27 mouse cellular contexts compared by ENCODE assay signal in genomic region chr1:84848335-84848734, GRCm38 (mm10). TPM values are rescaled to one million over a fixed set of nuclear protein-coding genes. Genes with fewer than 3 reads are reported as not detected.
DNase-seq lines count a peak whose midpoint lies in the region; ATAC-seq and TF ChIP-seq lines count a peak whose summit lies in the region.
"Had no signal": no experiment of that assay in that cellular context is flagged by ENCODE, and none has a peak within 500 bp of the region (broad histone marks: within the 10 kb centered on the region; RNA-seq: fewer than 3 reads in every experiment).

No protein-coding gene starts in this region.

- no peak overlapping the region for H3K9ac ChIP-seq in midbrain, embryonic 11.5 days (ENCODE audit: low read length)
- H3K9ac ChIP-seq in midbrain, embryonic 14.5 days (replicated peaks; ENCODE audit: low read length), result no peak overlapping the region
- H3K9ac ChIP-seq in ES-E14 (ENCODE audit: insufficient read depth, low read depth, low read length, poor library complexity, severe bottlenecking), result peak overlapping the region; percentile 82
- H3K9ac ChIP-seq: embryonic facial prominence, embryonic 13.5 days; embryonic facial prominence, embryonic 15.5 days; forebrain, embryonic 12.5 days had no signal

- H3K36me3 ChIP-seq in midbrain, embryonic 11.5 days (ENCODE audit: control insufficient read depth, insufficient read depth, low read length), result no peaks in the 10 kb centered on the region; the same call in 1 of the 2 replicates
- 0 out of 2 replicates have a peak, but pooled peaks cover 6% of the 10 kb centered on the region for H3K36me3 ChIP-seq in midbrain, embryonic 14.5 days (ENCODE audit: control insufficient read depth, insufficient read depth, low read length)
- H3K36me3 ChIP-seq in ES-E14 (ENCODE audit: control insufficient read depth, insufficient read depth, low read length, poor library complexity, severe bottlenecking), result peaks cover 2% of the 10 kb centered on the region; the same call in 1 of the 2 replicates

- no peak overlapping the region for H3K27ac ChIP-seq in midbrain, embryonic 11.5 days (ENCODE audit: low read depth, low read length)
- no peak overlapping the region for H3K27ac ChIP-seq in midbrain, embryonic 14.5 days (replicated peaks; ENCODE audit: low read depth, low read length)
- peak overlapping the region; percentile 98; the same call in 1 of the 2 replicates for H3K27ac ChIP-seq in ES-E14 (ENCODE audit: insufficient read depth, low read depth, low read length, poor library complexity, severe bottlenecking)
- H3K27ac ChIP-seq: embryonic facial prominence, embryonic 13.5 days; embryonic facial prominence, embryonic 15.5 days; forebrain, embryonic 10.5 days; forebrain, embryonic 12.5 days had no signal

- H3K4me1 ChIP-seq in midbrain, embryonic 11.5 days (ENCODE audit: control insufficient read depth, insufficient read depth, low read length), result peaks cover 8% of the 10 kb centered on the region
- no peaks in the 10 kb centered on the region for H3K4me1 ChIP-seq in midbrain, embryonic 14.5 days (ENCODE audit: control insufficient read depth, insufficient read depth, low read length)
- peaks cover 23% of the 10 kb centered on the region in 2 experiments for H3K4me1 ChIP-seq in ES-E14 (ENCODE audit: control insufficient read depth in 2 of 2, insufficient read depth in 2 of 2, low read length in 2 of 2, poor library complexity in 1 of 2)
- H3K4me1 ChIP-seq: embryonic facial prominence, embryonic 13.5 days; embryonic facial prominence, embryonic 15.5 days had no signal

- DNase-seq in heart, adult 11 months, result peak; percentile 61
- no peak for DNase-seq in heart, adult 9 months (ENCODE audit: low spot score in 2 of 2)
- peak; percentile 17 for DNase-seq in midbrain, embryonic 11.5 days (ENCODE audit: low spot score, missing footprints)
- DNase-seq in midbrain, embryonic 14.5 days, result no peak
- DNase-seq in ES-E14 (ENCODE audit: low read depth, low spot score), result no peak
- DNase-seq in layer of hippocampus, postnatal 14 days (ENCODE audit: low spot score in 2 of 2), result no peak
- no peak for DNase-seq in frontal cortex, adult 2 months (ENCODE audit: extremely low spot score in 1 of 2, low spot score in 1 of 2)
- DNase-seq: adrenal gland, adult 2 months; adrenal gland, postnatal 10 days; adrenal gland, postnatal 25 days; B cell, adult 2 months; cerebellum, adult 11 months; cerebellum, adult 18-20 months; cerebellum, adult 8-10 months; cerebellum, adult 9-11 months; cerebellum, postnatal 14 days; cerebellum, postnatal 36 days; embryo, embryonic 11 days had no signal

- no peak for ATAC-seq in midbrain, embryonic 11.5 days (ENCODE audit: low FRiP score)
- ATAC-seq in midbrain, embryonic 14.5 days (ENCODE audit: low FRiP score, low TSS enrichment), result no peak
- ATAC-seq: CD4-positive, CD25-positive, alpha-beta regulatory T cell, adult 4 months; forebrain, embryonic 14.5 days; forebrain, embryonic 16.5 days had no signal

- H3K9me3 ChIP-seq in midbrain, embryonic 11.5 days (ENCODE audit: control insufficient read depth, low read length), result no peaks in the 10 kb centered on the region
- no peaks in the 10 kb centered on the region for H3K9me3 ChIP-seq in midbrain, embryonic 14.5 days (ENCODE audit: control insufficient read depth, low read length)
- no peaks in the 10 kb centered on the region for H3K9me3 ChIP-seq in ES-E14 (ENCODE audit: control insufficient read depth, insufficient read depth, low read depth, low read length)
- H3K9me3 ChIP-seq: embryonic facial prominence, embryonic 13.5 days; embryonic facial prominence, embryonic 15.5 days; forebrain, embryonic 10.5 days; forebrain, embryonic 12.5 days had no signal

- no peak overlapping the region for H3K4me2 ChIP-seq in midbrain, embryonic 11.5 days
- H3K4me2 ChIP-seq in midbrain, embryonic 14.5 days (ENCODE audit: low read length), result no peak overlapping the region
- H3K4me2 ChIP-seq: embryonic facial prominence, embryonic 13.5 days; embryonic facial prominence, embryonic 15.5 days; forebrain, embryonic 12.5 days had no signal

- H3K27me3 ChIP-seq in midbrain, embryonic 11.5 days (ENCODE audit: control insufficient read depth, insufficient read depth, low read length), result no peaks in the 10 kb centered on the region
- no peaks in the 10 kb centered on the region for H3K27me3 ChIP-seq in midbrain, embryonic 14.5 days (ENCODE audit: control insufficient read depth, insufficient read depth, low read length)
- H3K27me3 ChIP-seq: CH12.LX; embryonic facial prominence, embryonic 13.5 days; embryonic facial prominence, embryonic 15.5 days; forebrain, embryonic 12.5 days had no signal

- 95% methylated on average over 3 of the region's 3 CpGs for WGBS in midbrain, embryonic 11.5 days
- WGBS in midbrain, embryonic 14.5 days, result 94% methylated on average over 3 of the region's 3 CpGs

- no peak overlapping the region for H3K4me3 ChIP-seq in midbrain, embryonic 11.5 days (ENCODE audit: low read depth, low read length)
- no peak overlapping the region for H3K4me3 ChIP-seq in midbrain, embryonic 14.5 days (replicated peaks; ENCODE audit: low read depth, low read length)
- H3K4me3 ChIP-seq in ES-E14 (ENCODE audit: insufficient read depth in 1 of 2, low read depth in 1 of 2, low read length in 2 of 2, poor library complexity in 1 of 2, severe bottlenecking in 1 of 2), result peak overlapping the region; percentile 27 to 68
- H3K4me3 ChIP-seq: embryonic facial prominence, embryonic 13.5 days; embryonic facial prominence, embryonic 15.5 days; erythroblast, embryonic 14.5 days; forebrain, embryonic 10.5 days; forebrain, embryonic 12.5 days had no signal

- in situ Hi-C loops in ES-E14 (cut with MboI; ENCODE audit: low sequenced_read_pairs in 2 of 2, unreplicated experiment in 2 of 2), result no loop called here

TF ChIP-seq in ES-E14, 5 proteins besides CTCF, POLR2A, EP300 and RAD21:
- no peak for TF ChIP-seq ZNF384 (IDR thresholded peaks at IDR 0.05; ENCODE audit: low read depth, low read length)
- no peak for TF ChIP-seq ZC3H11A (IDR thresholded peaks at IDR 0.05; ENCODE audit: borderline replicate concordance, low read depth, low read length)
- TF ChIP-seq CHD2 (IDR thresholded peaks at IDR 0.05; ENCODE audit: low read depth, low read length), result no peak
- no peak for TF ChIP-seq MAFK (IDR thresholded peaks at IDR 0.05; ENCODE audit: insufficient read depth, low read depth, low read length)
- no peak for TF ChIP-seq HCFC1 (IDR thresholded peaks at IDR 0.05; ENCODE audit: borderline replicate concordance, insufficient read depth, low read length)

RNA-seq across cellular contexts. Expression of gene Trip12, which starts 8.0 kb away (rescaled TPM):
- polyA plus RNA-seq in midbrain, embryonic 11.5 days (2014; fragmentation: Nextera tagmentation; extraction: Ambion mirVana), result 99.4 and 107 TPM in 2 replicates
- 62.0 and 79.0 TPM in 2 replicates for polyA plus RNA-seq in midbrain, embryonic 14.5 days (2014; fragmentation: Nextera tagmentation; extraction: Ambion mirVana)
- total RNA-seq in ES-E14 (2012; rRNA removed), result 368 and 425 TPM in 2 replicates
- 100 to 1,000 TPM; 193 to 208 TPM for total RNA-seq in layer of hippocampus, postnatal 14 days (2021)
- polyA plus RNA-seq in frontal cortex, adult 2 months (2012; rRNA removed), result 80.3 and 91.5 TPM in 2 replicates

RNA-seq across cellular contexts. Expression of gene Fbxo36, which starts 8.7 kb away (rescaled TPM):
- 10.7 and 12.3 TPM in 2 replicates for polyA plus RNA-seq in midbrain, embryonic 11.5 days (2014; fragmentation: Nextera tagmentation; extraction: Ambion mirVana)
- polyA plus RNA-seq in midbrain, embryonic 14.5 days (2014; fragmentation: Nextera tagmentation; extraction: Ambion mirVana), result 4.0 and 6.3 TPM in 2 replicates
- total RNA-seq in ES-E14 (2012; rRNA removed), result 3.1 and 4.3 TPM in 2 replicates
- 1 to 10 TPM; 1.9 to 2.5 TPM for total RNA-seq in layer of hippocampus, postnatal 14 days (2021)
- polyA plus RNA-seq in frontal cortex, adult 2 months (2012; rRNA removed), result 7.4 and 8.4 TPM in 2 replicates

Comparison
In these comparisons a context has a peak if more than half of its experiments do, and no peak if none do; other contexts are left out.
1. DNase-seq: peak in heart, adult 11 months (single experiment) and midbrain, embryonic 11.5 days (single experiment); none in heart, adult 9 months (0 of 2), midbrain, embryonic 14.5 days (single experiment), ES-E14 (single experiment), layer of hippocampus, postnatal 14 days (0 of 2) and frontal cortex, adult 2 months (0 of 2).
2. H3K4me3 ChIP-seq: peak in ES-E14 (2 of 2); none in midbrain, embryonic 11.5 days (single experiment) and midbrain, embryonic 14.5 days (single experiment).